Mouse (Mus musculus) kidney, embryonic 14.5 days (tissue): ENCODE measurements around the gene Rbfox2. TPM values are rescaled to one million over a fixed set of nuclear protein-coding genes. Genes with fewer than 3 reads are reported as not detected.

Experiments used
- ATAC-seq: fragments of 200-750 bp; cut with Nextera tagmentation; 2 replicates; pipeline ENCODE4 v1.8.0; 2017; ENCODE audit warnings: moderate number of reproducible peaks, mild to moderate bottlenecking, moderate TSS enrichment, moderate library complexity; ENCODE audit not compliant: low FRiP score, low TSS enrichment
- H3K27ac ChIP-seq: fragments of 300-500 bp; sonication (generic); 2 replicates; pipeline ENCODE4 v1.5.1; 2014; ENCODE audit warnings: low read depth, mild to moderate bottlenecking, low read length, moderate library complexity, mixed read lengths
- H3K27me3 ChIP-seq: fragments of 300-500 bp; sonication (generic); 2 replicates; pipeline ENCODE4 v1.6.1; 2014; ENCODE audit warnings: mild to moderate bottlenecking, low read length; ENCODE audit not compliant: control insufficient read depth, insufficient read depth
- H3K36me3 ChIP-seq: fragments of 300-500 bp; sonication (generic); 2 replicates; pipeline ENCODE4 v1.6.1; 2014; ENCODE audit warnings: low read length, mixed read lengths; ENCODE audit not compliant: control insufficient read depth, insufficient read depth
- H3K4me1 ChIP-seq: fragments of 300-500 bp; sonication (generic); 2 replicates; pipeline ENCODE4 v1.6.1; 2014; ENCODE audit warnings: low read length, mixed read lengths; ENCODE audit not compliant: control insufficient read depth, insufficient read depth
- H3K4me2 ChIP-seq: fragments of 300-500 bp; sonication (generic); replicated peaks from 2 replicates; pipeline ENCODE4 v1.6.1; 2014; ENCODE audit warnings: low read depth, mild to moderate bottlenecking, low read length
- H3K4me3 ChIP-seq: fragments of 300-500 bp; sonication (generic); 2 replicates; pipeline ENCODE4 v1.5.1; 2014; ENCODE audit warnings: mild to moderate bottlenecking, low read length
- H3K9ac ChIP-seq: fragments of 300-500 bp; sonication (generic); 2 replicates; pipeline ENCODE4 v1.6.1; 2014; ENCODE audit warnings: low read depth, mild to moderate bottlenecking, low read length, moderate library complexity
- H3K9me3 ChIP-seq: fragments of 300-500 bp; sonication (generic); 2 replicates; pipeline ENCODE4 v1.6.1; 2016; ENCODE audit warnings: low read length; ENCODE audit not compliant: control insufficient read depth
- WGBS: fragments of 180-500 bp; shearing (Covaris S2); extraction: QIAGEN DNeasy Blood & Tissue Kit; methylation state at CpG from one replicate; pipeline ENCODE4 v1.1.7; 2014; 5-methylcytosine and 5-hydroxymethylcytosine counted together
- polyA plus RNA-seq: library from polyadenylated mRNA; unstranded; fragments of >200 nt; fragmentation: Nextera tagmentation; extraction: Ambion mirVana; gene quantifications from 2 replicates; pipeline ENCODE4 v1.2.1, GENCODE M21; 2014

Gene Rbfox2
- polyA plus RNA-seq, 1 experiment from 2014 or later = 64.6 TPM

DNA sequence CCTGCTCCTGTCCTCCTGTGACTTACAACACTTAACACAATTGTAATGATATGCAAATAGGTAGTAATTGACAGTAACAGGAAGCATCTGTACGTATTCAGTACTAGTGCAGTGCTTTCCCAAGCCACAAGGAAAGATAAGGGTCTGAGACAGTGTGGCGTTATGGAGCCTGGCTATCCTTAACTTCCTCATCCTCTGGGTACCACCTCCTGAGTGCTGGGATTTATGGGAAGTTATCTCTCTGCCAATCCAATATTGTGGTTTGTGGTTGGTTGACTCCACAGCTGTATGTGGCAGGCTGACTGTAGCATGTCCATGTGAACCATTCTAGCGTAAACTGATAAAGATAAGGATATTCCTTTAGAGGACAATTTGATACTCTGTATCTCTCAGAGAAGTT, 266.0 kb downstream of the Rbfox2 start:
- no peaks in the 10 kb centered on the region for H3K9me3 ChIP-seq
- peaks cover 27% of the 10 kb centered on the region for H3K4me1 ChIP-seq
- H3K4me2 ChIP-seq = no peak overlapping the region
- H3K36me3 ChIP-seq = no peaks in the 10 kb centered on the region
- no peak overlapping the region for H3K4me3 ChIP-seq
- no peaks in the 10 kb centered on the region for H3K27me3 ChIP-seq
- ATAC-seq = no peak
- no peak overlapping the region for H3K9ac ChIP-seq
- no peak overlapping the region for H3K27ac ChIP-seq
- WGBS = 83% methylated on average over 3 of the region's 3 CpGs

DNA sequence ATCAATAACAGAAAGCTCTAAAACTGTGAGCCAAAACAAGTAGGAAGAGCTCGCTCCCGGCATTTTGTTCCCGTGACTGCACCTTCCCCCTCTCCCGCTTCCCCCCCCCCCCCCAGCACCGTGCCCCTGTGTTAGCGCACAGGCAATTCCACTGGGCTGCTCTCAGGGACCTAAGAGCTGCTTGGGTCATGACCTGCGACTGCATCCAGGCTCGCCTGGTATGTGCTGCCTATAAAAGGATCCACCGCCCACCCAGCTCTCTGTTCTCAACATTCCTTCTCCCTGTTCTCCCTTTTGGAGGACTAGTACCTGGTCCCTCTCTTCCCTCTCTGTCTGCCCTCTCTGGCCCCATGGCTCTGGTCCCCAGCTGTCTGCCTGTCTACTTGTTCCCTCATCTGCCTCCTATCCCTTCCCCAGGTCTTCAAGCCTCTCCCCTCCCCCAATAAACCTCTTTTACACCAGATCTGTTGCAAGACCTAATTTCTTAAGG, 267.5 kb downstream of the Rbfox2 start:
- no peak for ATAC-seq
- Histone ChIP-seq H3K27ac (no peak overlapping the region), H3K36me3 (no peaks in the 10 kb centered on the region), H3K27me3 (no peaks in the 10 kb centered on the region), H3K4me2 (no peak overlapping the region), H3K4me3 (no peak overlapping the region), H3K4me1 (peaks cover 31% of the 10 kb centered on the region), H3K9me3 (no peaks in the 10 kb centered on the region), H3K9ac (no peak overlapping the region)
- 62% methylated on average over 8 of the region's 9 CpGs for WGBS

DNA sequence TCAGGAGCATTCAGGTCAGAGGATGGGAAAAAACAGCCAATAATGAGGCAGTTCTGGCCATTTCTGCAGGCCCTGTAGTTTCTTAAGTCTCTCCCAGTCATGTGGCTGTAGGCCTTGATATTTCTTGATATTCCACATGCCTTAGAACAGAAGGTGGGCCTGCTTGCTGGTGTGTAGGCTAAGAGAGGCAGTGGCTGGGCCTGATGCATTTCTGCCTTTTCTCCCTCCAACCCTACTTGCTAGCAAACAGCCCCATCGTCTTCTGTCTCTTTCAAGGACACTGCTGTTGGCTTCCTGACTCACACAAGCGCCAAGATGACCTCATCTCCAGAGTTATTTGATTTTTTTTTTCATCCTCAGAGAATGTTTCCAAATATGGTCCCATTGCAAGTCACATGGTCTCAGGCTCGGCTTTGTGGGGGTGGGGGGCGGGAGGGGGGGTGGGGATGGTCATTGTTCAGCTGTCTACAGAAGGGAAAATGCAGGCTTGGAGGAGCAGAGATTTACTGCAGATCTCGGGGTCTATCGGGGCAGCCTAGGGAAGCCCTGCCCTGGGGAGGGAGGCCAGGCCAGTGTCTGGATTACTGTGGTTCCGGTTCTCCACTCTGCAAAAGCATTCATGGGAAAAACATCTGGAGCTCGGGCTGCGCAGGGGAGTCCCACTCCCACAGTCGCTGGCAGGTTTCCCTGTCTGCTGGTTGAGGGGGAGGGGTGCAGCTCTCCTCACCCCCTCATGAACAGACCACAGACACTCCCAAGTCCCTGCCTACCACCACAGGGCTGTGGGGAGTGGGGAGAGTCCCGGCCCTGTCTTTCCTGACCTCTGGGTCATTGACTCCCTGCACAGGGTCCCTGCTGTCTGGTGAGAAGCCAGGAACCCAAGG, 269.3 kb downstream of the Rbfox2 start:
- H3K4me1 ChIP-seq = peaks cover 31% of the 10 kb centered on the region
- peak overlapping the region; percentile 21; the same call in 1 of the 2 replicates for H3K4me2 ChIP-seq
- H3K9ac ChIP-seq = peak overlapping the region; percentile 24; the same call in 1 of the 2 replicates
- H3K4me3 ChIP-seq = no peak overlapping the region
- peak overlapping the region; percentile 99 for H3K27ac ChIP-seq
- H3K36me3 ChIP-seq = no peaks in the 10 kb centered on the region
- ATAC-seq = peak; percentile 86
- no peaks in the 10 kb centered on the region for H3K27me3 ChIP-seq
- 12% methylated on average over 11 of the region's 11 CpGs for WGBS
- no peaks in the 10 kb centered on the region for H3K9me3 ChIP-seq

DNA sequence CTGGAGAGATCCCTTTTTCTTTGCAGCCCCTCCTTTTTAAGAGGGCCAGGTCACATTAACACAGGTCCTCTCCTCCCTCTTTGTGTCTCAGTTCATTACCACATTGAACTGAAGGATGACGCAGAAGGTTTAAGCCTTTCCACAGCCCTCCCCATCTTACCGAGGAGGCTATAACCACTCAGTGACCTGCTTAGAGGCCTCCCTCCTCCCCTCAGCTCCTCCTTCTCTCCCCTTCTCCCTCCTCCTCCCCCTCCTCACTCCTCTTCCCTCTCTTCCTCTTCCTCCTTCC, 269.9 kb downstream of the Rbfox2 start:
- Histone ChIP-seq H3K4me3 (no peak overlapping the region), H3K27me3 (no peaks in the 10 kb centered on the region), H3K27ac (peak overlapping the region; percentile 99), H3K4me2 (peak overlapping the region; percentile 21; the same call in 1 of the 2 replicates), H3K9me3 (no peaks in the 10 kb centered on the region), H3K36me3 (no peaks in the 10 kb centered on the region), H3K9ac (peak overlapping the region; percentile 34; the same call in 1 of the 2 replicates), H3K4me1 (peaks cover 31% of the 10 kb centered on the region)
- WGBS = 12% methylated on average over 2 of the region's 2 CpGs
- peak; percentile 28 for ATAC-seq

DNA sequence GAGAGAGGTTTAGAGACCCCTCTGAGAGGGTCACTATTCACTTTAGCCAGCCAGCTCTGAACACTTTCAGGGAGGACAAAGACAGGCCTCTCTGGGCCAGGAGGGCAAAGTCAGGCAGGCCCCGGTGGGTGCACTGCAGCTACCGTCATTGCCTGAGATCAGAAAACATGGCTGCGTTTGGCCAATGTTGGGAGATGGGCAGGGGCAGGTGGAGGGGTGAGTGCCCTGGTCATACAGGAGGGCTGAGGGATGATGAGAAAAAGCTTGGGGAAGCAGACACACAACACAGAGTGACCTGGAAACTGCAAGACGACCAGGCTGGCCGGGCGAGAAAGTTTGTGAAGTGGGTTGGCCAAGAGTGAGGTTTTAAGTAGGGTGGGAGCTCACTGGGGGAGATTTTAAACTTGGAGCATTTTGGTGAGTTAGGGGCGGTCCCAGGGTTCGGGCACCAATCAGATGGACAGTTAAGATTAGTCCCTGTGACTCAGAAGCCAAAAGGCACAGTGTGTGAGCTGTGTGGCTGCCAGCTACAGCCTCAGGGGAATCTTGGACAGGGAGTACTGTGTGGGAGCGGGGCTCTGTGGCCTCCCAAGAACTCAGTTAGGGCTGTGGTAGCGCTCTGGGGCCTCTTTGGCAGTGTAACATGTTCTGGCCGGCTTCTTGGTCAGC, 270.4 kb downstream of the Rbfox2 start:
- no peak overlapping the region for H3K4me2 ChIP-seq

DNA sequence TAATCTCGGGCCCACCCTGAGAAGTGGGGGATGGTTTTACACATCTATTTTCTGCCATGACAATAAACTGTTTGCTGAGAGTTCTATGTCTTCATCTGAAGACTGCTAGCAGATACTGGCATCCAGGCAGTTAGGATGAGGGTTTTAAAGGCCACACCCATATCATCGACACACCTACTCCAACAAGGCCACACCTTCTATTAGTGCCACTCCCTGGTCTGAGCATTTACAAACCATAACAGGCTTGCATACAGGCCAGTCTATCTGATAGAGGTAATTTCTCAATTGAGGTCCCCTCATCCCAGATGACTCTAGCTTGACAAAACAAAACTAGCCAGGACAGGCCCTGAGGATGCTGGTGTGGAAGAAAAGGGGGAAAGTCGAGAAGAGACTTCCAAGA, 271.2 kb downstream of the Rbfox2 start:
- H3K4me2 ChIP-seq = no peak overlapping the region
- no peaks in the 10 kb centered on the region for H3K27me3 ChIP-seq
- WGBS = 59% methylated on average over 3 of the region's 3 CpGs
- H3K4me3 ChIP-seq = no peak overlapping the region
- no peak for ATAC-seq
- H3K9ac ChIP-seq = peak overlapping the region; percentile 34; the same call in 1 of the 2 replicates
- H3K9me3 ChIP-seq = no peaks in the 10 kb centered on the region
- peak overlapping the region; percentile 99 for H3K27ac ChIP-seq
- H3K36me3 ChIP-seq = no peaks in the 10 kb centered on the region
- peaks cover 31% of the 10 kb centered on the region for H3K4me1 ChIP-seq

More for the DNA sequence above, 270.4 kb downstream of the Rbfox2 start:
- Histone ChIP-seq H3K4me1 (peaks cover 31% of the 10 kb centered on the region), H3K27me3 (no peaks in the 10 kb centered on the region), H3K4me3 (no peak overlapping the region), H3K36me3 (no peaks in the 10 kb centered on the region), H3K9me3 (no peaks in the 10 kb centered on the region), H3K27ac (peak overlapping the region; percentile 99), H3K9ac (peak overlapping the region; percentile 34; the same call in 1 of the 2 replicates)
- ATAC-seq = peak; percentile 72
- 37% methylated on average over 11 of the region's 11 CpGs for WGBS

DNA sequence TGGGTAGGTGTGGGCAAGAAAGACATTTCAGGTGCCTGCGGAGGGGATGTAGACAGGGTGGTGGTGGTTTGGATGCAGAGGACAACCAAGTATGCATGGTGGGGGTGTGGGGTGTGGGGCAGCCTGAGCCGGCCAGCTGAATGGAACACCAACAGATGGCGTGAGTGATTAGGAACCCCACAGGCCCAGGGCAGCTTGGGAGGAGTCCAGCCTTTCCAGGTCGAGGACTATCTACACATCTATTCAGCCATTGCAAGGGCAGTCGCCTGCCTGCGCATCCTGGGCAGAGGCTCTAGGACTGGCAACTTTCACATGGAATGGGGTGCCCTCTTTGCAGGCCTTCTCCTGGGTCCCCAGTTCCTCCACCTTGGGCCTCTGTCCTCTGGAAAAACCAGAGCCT, 272.3 kb downstream of the Rbfox2 start:
- Histone ChIP-seq H3K27me3 (no peaks in the 10 kb centered on the region), H3K4me1 (peaks cover 31% of the 10 kb centered on the region), H3K9me3 (no peaks in the 10 kb centered on the region), H3K9ac (no peak overlapping the region), H3K36me3 (no peaks in the 10 kb centered on the region), H3K27ac (no peak overlapping the region), H3K4me3 (no peak overlapping the region), H3K4me2 (no peak overlapping the region)
- WGBS = 75% methylated on average over 6 of the region's 6 CpGs
- ATAC-seq = no peak

DNA sequence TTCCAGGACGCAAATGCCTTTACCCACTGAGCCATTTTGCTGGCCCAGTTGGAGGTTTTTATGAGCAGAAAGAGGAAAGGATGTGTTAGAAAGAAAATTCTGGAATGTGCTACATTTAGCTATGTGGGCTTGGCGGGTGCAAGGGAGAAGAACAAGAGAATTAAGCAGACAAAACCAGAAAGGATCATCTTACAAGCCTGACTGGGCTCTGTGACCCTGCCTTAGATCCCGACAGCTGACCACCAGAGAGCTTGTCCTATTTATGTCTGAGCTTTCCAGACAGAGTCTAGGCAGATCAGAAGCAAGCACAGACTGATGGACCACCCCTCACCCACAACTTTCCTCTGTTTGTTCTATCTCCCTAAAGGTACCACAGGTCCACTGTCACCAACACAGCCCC, 275.5 kb downstream of the Rbfox2 start:
- Histone ChIP-seq H3K27ac (no peak overlapping the region), H3K36me3 (no peaks in the 10 kb centered on the region)

More for the DNA sequence above, 275.5 kb downstream of the Rbfox2 start:
- H3K9ac ChIP-seq = no peak overlapping the region
- H3K9me3 ChIP-seq = no peaks in the 10 kb centered on the region
- H3K4me1 ChIP-seq = peaks cover 8% of the 10 kb centered on the region
- no peak overlapping the region for H3K4me2 ChIP-seq
- WGBS = 51% methylated on average over 3 of the region's 3 CpGs
- no peak overlapping the region for H3K4me3 ChIP-seq
- H3K27me3 ChIP-seq = no peaks in the 10 kb centered on the region
- no peak for ATAC-seq
